In genomic region chr12:76479174-76479573, GRCm38 (mm10) we compare ENCODE assay signal across 17 mouse cellular contexts. TPM values are rescaled to one million over a fixed set of nuclear protein-coding genes. Genes with fewer than 3 reads are reported as not detected.
DNase-seq lines count a peak whose midpoint lies in the region; ATAC-seq and TF ChIP-seq lines count a peak whose summit lies in the region.
"Had no signal": no experiment of that assay in that cellular context is flagged by ENCODE, and none has a peak within 500 bp of the region (broad histone marks: within the 10 kb centered on the region; RNA-seq: fewer than 3 reads in every experiment).

No protein-coding gene starts in this region.

- no peaks in the 10 kb centered on the region for H3K27me3 ChIP-seq in heart, embryonic 11.5 days (ENCODE audit: control insufficient read depth, insufficient read depth, low read length)
- no peaks in the 10 kb centered on the region for H3K27me3 ChIP-seq in lung, postnatal 0 days (replicated peaks; ENCODE audit: insufficient read depth, low read length)
- no peaks in the 10 kb centered on the region for H3K27me3 ChIP-seq in intestine, embryonic 15.5 days (replicated peaks)
- H3K27me3 ChIP-seq in midbrain, embryonic 13.5 days: no peaks in the 10 kb centered on the region
- H3K27me3 ChIP-seq: liver, embryonic 15.5 days had no signal

- peak; percentile 22 for TF ChIP-seq CTCF in lung, postnatal 0 days (IDR thresholded peaks at IDR 0.05)

- TF ChIP-seq EP300 in lung, postnatal 0 days (IDR thresholded peaks at IDR 0.05): no peak

- H3K9me3 ChIP-seq in heart, embryonic 11.5 days (replicated peaks; ENCODE audit: control insufficient read depth, low read length): no peaks in the 10 kb centered on the region
- H3K9me3 ChIP-seq in lung, postnatal 0 days (ENCODE audit: low read length): no peaks in the 10 kb centered on the region
- no peaks in the 10 kb centered on the region for H3K9me3 ChIP-seq in intestine, embryonic 15.5 days
- H3K9me3 ChIP-seq in midbrain, embryonic 13.5 days: no peaks in the 10 kb centered on the region
- H3K9me3 ChIP-seq: liver, embryonic 15.5 days had no signal

- H3K27ac ChIP-seq in heart, embryonic 11.5 days (ENCODE audit: low read depth, low read length): no peak overlapping the region
- H3K27ac ChIP-seq in lung, postnatal 0 days (ENCODE audit: low read length): no peak overlapping the region
- 0 out of 2 replicates have a peak overlapping the region, but pooled peaks have one; percentile 15 for H3K27ac ChIP-seq in intestine, embryonic 15.5 days
- H3K27ac ChIP-seq in midbrain, embryonic 13.5 days: no peak overlapping the region
- H3K27ac ChIP-seq: liver, embryonic 15.5 days had no signal

- ATAC-seq in heart, embryonic 11.5 days (replicated peaks; ENCODE audit: insufficient number of reproducible peaks, low FRiP score, low TSS enrichment): no peak
- ATAC-seq in lung, postnatal 0 days: no peak; the same call in 1 of the 2 replicates
- no peak for ATAC-seq in intestine, embryonic 15.5 days
- no peak for ATAC-seq in midbrain, embryonic 13.5 days
- ATAC-seq: forebrain, embryonic 14.5 days had no signal

- DNase-seq in heart, postnatal 25 days (ENCODE audit: low spot score): no peak
- no peak for DNase-seq in lung, postnatal 0 days (ENCODE audit: low spot score)
- no peak for DNase-seq in lung, adult 18-20 months
- DNase-seq in yolk sac, embryonic 10.5 days (ENCODE audit: low spot score): no peak
- no peak for DNase-seq in retina, postnatal 1 day
- DNase-seq: adrenal gland, adult 8-10 months; cerebellum, adult 11 months; embryo, embryonic 11 days; kidney, adult 11 months; midbrain, embryonic 14.5 days; right cerebral cortex, postnatal 4 days; thymus, adult 2 months had no signal

- 38% methylated on average over 5 of the region's 5 CpGs for WGBS in heart, embryonic 11.5 days (ENCODE audit: insufficient replicate concordance)
- WGBS in lung, postnatal 0 days: 32% methylated on average over 5 of the region's 5 CpGs
- 49% methylated on average over 5 of the region's 5 CpGs for WGBS in intestine, embryonic 15.5 days
- 87% methylated on average over 5 of the region's 5 CpGs for WGBS in midbrain, embryonic 13.5 days

- intact Hi-C loops in heart, postnatal 25 days (cut with DNase I): no loop called here

- H3K4me2 ChIP-seq in heart, embryonic 11.5 days: peak overlapping the region; percentile 41; the same call in 1 of the 2 replicates
- H3K4me2 ChIP-seq in lung, postnatal 0 days (replicated peaks; ENCODE audit: low read depth, low read length): no peak overlapping the region; the same call in 1 of the 2 replicates
- H3K4me2 ChIP-seq in intestine, embryonic 15.5 days (replicated peaks): peak overlapping the region; percentile 4; the same call in 1 of the 2 replicates
- H3K4me2 ChIP-seq in midbrain, embryonic 13.5 days (replicated peaks): no peak overlapping the region
- H3K4me2 ChIP-seq: liver, embryonic 15.5 days had no signal

- H3K36me3 ChIP-seq in heart, embryonic 11.5 days (ENCODE audit: control insufficient read depth, insufficient read depth, low read length): no peaks in the 10 kb centered on the region
- no peaks in the 10 kb centered on the region for H3K36me3 ChIP-seq in lung, postnatal 0 days (ENCODE audit: insufficient read depth, low read length)
- no peaks in the 10 kb centered on the region for H3K36me3 ChIP-seq in intestine, embryonic 15.5 days
- no peaks in the 10 kb centered on the region for H3K36me3 ChIP-seq in midbrain, embryonic 13.5 days
- H3K36me3 ChIP-seq: liver, embryonic 15.5 days had no signal

- no peaks in the 10 kb centered on the region for H3K4me1 ChIP-seq in heart, embryonic 11.5 days (ENCODE audit: control insufficient read depth, insufficient read depth, low read length)
- H3K4me1 ChIP-seq in lung, postnatal 0 days (ENCODE audit: insufficient read depth, low read depth, low read length): 0 out of 2 replicates have a peak, but pooled peaks cover 4% of the 10 kb centered on the region
- peaks cover 11% of the 10 kb centered on the region for H3K4me1 ChIP-seq in intestine, embryonic 15.5 days (replicated peaks)
- no peaks in the 10 kb centered on the region for H3K4me1 ChIP-seq in midbrain, embryonic 13.5 days (replicated peaks)
- H3K4me1 ChIP-seq: liver, embryonic 15.5 days had no signal

- no peak overlapping the region for H3K4me3 ChIP-seq in heart, embryonic 11.5 days (ENCODE audit: low read depth, low read length)
- no peak overlapping the region for H3K4me3 ChIP-seq in lung, postnatal 0 days (ENCODE audit: low read depth, low read length)
- no peak overlapping the region for H3K4me3 ChIP-seq in intestine, embryonic 15.5 days (replicated peaks)
- no peak overlapping the region for H3K4me3 ChIP-seq in midbrain, embryonic 13.5 days (replicated peaks)
- H3K4me3 ChIP-seq: liver, embryonic 15.5 days had no signal

- H3K9ac ChIP-seq in heart, embryonic 11.5 days (ENCODE audit: low read depth, low read length): no peak overlapping the region
- no peak overlapping the region for H3K9ac ChIP-seq in lung, postnatal 0 days (replicated peaks; ENCODE audit: low read depth)
- no peak overlapping the region for H3K9ac ChIP-seq in intestine, embryonic 15.5 days
- H3K9ac ChIP-seq in midbrain, embryonic 13.5 days (replicated peaks): no peak overlapping the region
- H3K9ac ChIP-seq: liver, embryonic 15.5 days had no signal

RNA-seq across cellular contexts. Expression of gene Plekhg3, which starts 51.5 kb away (rescaled TPM):
- polyA plus RNA-seq in heart, embryonic 11.5 days (2014; fragmentation: Nextera tagmentation; extraction: Ambion mirVana): 4.4 and 5.4 TPM in 2 replicates
- total RNA-seq in heart, postnatal 25 days (2021): 10 to 100 TPM; 13.5 to 16.6 TPM
- 2.1 and 2.9 TPM in 2 replicates for polyA plus RNA-seq in lung, postnatal 0 days (2015; fragmentation: Nextera tagmentation; extraction: Ambion mirVana)
- polyA plus RNA-seq in intestine, embryonic 15.5 days (2015; fragmentation: Nextera tagmentation; extraction: Ambion mirVana): 9.5 and 11.2 TPM in 2 replicates
- polyA plus RNA-seq in midbrain, embryonic 13.5 days (2015; fragmentation: Nextera tagmentation; extraction: Ambion mirVana): 0.78 and 1.4 TPM in 2 replicates

Comparison
In these comparisons a context has a peak if more than half of its experiments do, and no peak if none do; other contexts are left out.
1. H3K4me2 ChIP-seq: peak in heart, embryonic 11.5 days (single experiment) and intestine, embryonic 15.5 days (single experiment); none in lung, postnatal 0 days (single experiment) and midbrain, embryonic 13.5 days (single experiment).